Mouse (Mus musculus) brain, embryonic 14.5 days (tissue): ENCODE measurements at regions not wholly inside any gene's neighbourhood (a gene's known extent, or its start where the extent isn't known, plus 50 kb on each side); places are given as distances from the start of the nearest gene placed in this dataset.

Experiments used
- CTCF ChIP-seq: fragments of 200-500 bp; IDR thresholded peaks from 2 replicates; pipeline ENCODE4 v1.5.1; 2012; ENCODE audit warnings: inconsistent platforms, mild to moderate bottlenecking, moderate library complexity, borderline replicate concordance; ENCODE audit not compliant: insufficient read depth, insufficient read length; ENCODE audit errors: extremely low read depth
- POLR2A ChIP-seq: fragments of 200-500 bp; IDR thresholded peaks from 2 replicates; pipeline ENCODE4 v1.6.1; 2012; ENCODE audit warnings: mild to moderate bottlenecking, inconsistent platforms, borderline replicate concordance; ENCODE audit not compliant: poor library complexity, insufficient read depth, insufficient read length, severe bottlenecking; ENCODE audit errors: extremely low read depth

DNA sequence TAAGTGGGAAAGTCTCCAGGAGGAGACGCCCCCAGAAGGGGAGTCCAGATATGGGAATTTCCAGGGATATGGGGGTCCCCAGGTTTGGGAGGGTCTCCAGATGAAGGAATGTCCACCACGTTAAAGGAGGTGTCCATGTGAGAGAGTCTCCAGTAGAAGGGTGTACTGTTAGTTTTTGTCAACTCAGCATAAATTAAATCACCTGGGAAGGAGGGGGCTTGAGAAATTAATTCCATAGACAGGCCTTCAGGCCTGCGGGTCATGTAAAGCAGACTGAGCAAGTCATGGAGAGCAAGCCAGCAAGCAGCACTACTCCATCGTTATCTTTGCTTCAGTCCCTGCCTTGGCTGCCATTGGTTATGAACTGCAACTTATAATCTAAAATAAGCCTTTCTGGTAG lies 96.2 kb downstream of the Fam53a start:
- TF ChIP-seq CTCF (no peak), POLR2A (no peak)
